Mouse (Mus musculus) heart, postnatal 0 days (tissue): ENCODE results near the gene Ahcyl2.

Source experiments
- CTCF ChIP-seq: IDR thresholded peaks from 2 replicates; pipeline ENCODE4 v1.5.1; 2016; ENCODE audit warnings: antibody characterized with exemption, control low read depth, low read depth
- EP300 ChIP-seq: IDR thresholded peaks from 2 replicates; pipeline ENCODE4 v1.6.1; 2016; ENCODE audit warnings: antibody characterized with exemption, low read depth

DNA sequence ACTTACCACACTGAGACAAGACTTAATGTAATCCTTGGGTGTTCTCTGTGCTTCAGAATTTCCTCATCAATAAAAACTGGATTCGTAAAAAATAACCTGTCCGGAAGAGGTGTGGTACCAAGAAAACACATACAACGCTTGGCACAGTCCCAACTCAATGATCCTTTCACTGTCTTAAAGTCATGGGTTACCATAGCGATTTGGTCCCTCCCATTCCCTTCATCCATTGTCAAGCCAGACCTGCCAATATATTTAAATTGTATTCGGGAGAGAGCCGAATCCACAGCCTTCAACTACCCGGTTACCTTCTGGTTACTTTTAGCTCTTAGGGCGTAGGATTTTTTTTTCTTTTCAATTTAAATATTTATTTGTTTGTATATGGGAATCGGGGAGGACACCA lies 148.0 kb downstream of the Ahcyl2 start:
- TF ChIP-seq CTCF (no peak), EP300 (no peak)
